Mouse (Mus musculus): ENCODE results near the gene Vps45.
A peak's percentile ranks its signal among the peaks of the same experiment; 100 is the strongest.
"Not testable (repeated sequence)": the region's sequence is repeated elsewhere in the genome, so short reads cannot be mapped to it uniquely, and the experiment has no call there.

Vps45 gene

DNA sequence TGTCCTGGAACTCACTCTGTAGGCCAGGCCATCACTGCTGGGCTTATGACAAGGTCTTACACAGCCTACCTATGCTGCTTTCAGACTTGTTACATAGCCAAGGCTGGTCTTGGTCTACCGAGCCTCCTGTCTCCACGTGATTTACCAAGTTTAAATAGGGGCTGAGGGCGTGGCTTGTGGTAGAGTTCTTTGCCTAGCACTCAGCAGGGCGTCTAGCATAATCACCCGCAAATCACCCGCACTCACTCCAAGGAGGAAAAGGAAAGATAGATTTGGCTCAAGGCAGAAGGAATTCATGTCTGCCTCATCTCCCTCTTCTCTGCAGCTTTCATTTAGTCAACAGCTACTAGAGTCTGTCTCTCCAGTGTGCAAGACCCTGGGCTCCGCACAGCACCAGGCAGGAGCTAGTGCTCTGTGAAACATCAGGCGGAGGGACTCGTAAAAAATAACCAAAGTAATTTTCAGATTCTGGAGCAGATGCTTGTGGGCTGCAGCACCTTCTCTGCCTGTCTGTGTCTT, 61.0 kb downstream of the Vps45 start:
- DNase-seq (ENCODE audit: low read depth, low spot score), result peak; percentile 80

DNA sequence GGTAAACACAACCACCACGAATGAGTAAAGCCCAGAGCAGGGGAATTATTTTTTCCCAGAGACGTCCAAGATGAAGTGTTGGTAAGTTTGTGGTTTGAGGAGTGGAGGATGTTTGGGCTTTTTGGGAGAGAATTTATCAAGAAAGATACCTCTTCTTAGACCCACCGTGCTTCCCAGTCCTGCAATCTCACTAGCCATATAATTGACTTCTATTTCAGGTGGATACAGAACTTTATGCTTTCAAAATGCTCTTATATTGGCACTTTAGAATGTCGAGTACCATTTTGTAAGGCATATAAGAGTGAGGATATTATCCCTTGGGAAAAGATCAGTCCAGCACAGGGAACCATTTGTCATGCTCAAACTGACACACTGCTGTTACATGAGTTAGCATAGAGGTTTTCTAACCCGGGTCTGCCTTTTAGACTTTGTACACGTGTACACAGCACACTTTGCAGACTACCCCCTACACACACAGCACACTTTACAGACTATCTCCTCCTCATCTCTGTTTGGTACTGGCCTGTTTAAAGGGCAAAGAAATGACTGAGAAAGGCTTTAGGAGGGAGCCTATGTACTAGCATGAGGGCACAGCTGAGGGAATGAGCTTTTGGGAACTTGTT, 61.7 kb downstream of the Vps45 start:
- no peak for DNase-seq (ENCODE audit: low read depth, low spot score)

DNA sequence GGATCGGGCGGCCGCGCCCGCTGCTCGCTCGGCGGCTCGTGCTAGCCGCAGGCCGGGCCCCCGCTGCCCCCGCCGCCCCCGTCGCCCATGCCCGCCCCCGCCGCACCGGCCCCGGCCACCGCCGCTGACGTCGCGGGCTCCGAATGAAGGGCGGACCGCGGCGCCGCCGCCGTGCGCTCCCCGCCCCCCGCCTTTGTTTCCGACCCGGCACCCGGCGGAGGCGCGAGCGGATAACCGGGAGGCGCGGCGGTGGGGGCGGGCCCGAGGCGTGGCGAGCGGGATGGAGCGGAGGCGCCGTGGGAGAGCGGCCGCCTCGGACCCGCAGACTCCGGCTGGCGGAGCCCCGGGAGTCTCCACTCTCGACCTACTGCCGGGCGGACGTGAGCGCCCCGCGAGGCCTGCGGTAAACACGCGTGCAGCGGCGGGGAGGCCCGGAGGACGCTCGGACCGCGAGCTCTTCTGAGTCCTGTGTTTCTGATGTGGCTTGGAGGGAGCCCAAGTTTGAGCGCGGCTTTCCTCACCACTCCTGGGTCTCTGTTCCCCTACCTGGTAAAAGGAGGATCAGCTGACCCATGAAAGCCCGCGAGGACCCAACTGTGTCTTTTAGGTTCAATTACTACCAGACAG, 62.4 kb downstream of the Vps45 start, which contains the start of gene Plekho1:
Gene Plekho1, minus strand, starts transcription at position 200 of the 627 bp plus-strand sequence.
- peak; percentile 42 for DNase-seq (ENCODE audit: low read depth, low spot score)

DNA sequence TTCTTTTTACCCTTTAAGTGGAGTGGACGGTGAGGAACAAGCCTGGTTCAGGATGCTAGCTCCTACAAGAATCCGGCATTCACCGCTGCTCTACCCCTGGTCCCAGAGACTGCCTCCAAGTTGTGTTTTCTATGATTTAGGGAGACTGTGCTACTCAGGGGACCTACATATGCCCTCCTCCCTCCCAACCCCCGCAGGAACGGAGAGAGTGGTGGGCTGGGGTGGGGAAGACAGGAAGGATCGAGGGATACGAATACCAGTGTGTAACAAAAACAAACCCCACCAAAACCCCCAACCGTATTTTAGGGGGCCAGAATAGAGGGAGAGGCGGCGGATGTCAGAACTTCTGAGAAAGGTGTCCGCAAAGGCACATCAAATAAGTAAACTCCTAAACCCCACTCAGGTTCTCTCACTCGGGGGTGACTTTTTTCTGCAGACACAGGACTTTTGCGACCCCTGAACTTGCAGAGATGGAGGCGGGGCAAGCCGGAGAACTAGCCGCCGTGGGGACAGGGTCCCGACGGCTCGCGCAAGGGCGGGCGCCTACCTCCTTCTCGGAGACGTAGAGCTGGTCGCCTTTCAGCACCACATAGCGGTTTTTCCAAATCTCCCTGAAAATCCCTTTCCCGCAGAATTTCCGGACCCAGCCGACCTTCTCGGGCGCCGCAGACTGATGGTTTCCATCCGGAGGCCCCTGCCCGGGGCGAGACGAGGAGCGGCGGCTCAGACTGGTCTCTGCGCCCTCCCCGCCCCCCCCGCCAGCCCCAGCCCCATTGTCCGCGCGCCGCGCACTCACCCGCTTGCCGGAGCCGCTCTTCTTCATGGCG, 63.1 kb downstream of the Vps45 start:
- peak; percentile 64 for DNase-seq (ENCODE audit: low read depth, low spot score)

DNA sequence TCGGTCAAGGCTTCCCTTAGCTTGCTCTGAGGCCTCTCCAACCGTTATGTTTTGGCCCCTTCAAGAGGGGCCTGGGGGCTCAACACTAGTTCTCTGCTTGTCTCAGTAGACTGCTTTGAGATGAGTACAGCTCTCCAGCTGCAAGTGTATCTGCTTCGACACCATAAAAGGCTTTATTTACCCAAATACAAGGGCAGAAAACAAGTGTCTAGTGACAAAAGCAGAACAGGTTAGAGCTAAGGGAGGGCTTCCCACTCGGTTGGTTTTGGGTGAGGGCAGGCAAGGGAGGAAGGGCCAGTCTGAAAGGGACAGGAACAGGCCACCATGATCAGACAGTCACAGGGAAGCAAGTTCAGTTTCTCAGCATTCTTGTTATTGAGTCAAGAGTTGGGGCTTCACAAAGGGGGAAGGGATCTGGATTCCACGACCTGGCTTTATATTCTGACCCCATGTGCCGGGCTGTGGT, 63.9 kb downstream of the Vps45 start:
- no peak for DNase-seq (ENCODE audit: low read depth, low spot score)

DNA sequence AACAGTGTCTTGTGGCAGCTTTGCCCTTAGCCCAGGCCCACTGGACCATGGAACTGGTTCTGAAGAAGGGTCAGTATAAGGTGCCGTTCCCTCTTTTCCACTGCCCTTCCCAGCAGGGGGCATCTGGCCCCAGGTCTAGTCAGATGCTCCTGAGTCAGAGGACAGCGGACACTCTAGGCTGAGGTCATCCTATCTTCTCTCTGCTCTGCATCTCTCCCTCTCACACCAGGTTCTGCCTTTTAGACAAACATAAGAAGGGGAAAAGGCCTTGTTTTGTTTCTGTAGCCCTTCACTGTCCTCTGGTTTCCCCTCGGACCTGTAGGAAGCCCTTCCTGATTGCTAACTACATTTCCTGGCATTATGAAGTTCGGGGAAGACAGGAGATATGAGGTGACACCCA, 64.4 kb downstream of the Vps45 start:
- no peak for DNase-seq (ENCODE audit: low read depth, low spot score)

DNA sequence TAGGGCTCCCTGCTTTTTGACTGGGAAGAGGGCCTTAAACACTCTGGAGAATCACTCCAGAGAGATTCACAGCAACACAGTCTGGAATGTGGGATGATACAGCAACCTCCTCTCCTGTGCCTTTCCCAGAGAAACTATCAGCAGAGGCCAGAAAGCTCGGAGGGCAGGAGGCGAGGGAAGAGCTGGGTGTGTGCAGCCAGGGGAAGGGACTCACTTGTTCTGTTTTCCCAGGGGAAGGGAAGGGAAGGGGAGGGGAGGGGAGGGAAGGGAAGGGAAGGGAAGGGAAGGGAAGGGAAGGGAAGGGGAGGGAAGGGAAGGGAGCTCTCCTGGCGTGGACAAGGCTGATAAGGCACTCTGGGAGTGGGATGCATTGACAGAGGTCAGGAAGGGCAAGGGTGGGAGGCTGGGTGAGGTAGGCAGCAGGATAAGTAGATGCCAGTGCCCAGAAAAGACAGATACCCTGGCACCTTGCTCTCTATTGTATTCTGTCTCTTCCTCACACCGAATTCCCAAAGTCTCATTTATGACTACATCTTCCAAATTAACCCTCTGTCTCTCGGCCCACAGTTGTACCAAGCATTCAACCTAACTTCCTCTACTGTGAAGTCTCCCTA, 65.2 kb downstream of the Vps45 start:
- DNase-seq (ENCODE audit: low read depth, low spot score), result no peak

DNA sequence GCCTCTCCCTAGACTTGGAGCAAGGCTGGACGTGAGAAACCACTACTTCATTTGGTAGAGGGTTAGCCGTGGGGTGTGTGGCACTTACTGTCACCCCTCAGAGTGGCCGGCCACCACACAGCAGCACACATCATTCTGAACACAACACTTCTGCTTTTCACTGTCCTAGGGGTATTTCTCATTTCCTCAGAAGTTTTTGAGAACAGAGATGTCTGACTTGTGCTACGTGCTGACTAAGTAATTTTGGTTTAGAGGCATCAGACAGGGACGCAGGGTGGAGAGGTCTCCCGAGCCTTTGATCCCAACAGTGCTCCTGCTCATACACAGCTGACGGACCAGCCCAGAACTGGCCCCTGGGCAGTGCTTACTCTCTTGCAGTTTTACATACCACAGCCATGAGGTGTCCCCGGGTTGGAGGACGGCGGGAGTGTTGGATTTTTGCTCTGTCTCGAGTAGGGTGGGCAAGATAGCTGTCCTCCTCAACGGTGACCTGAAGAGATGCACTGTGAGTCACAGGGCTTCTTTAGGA, 67.8 kb downstream of the Vps45 start:
- DNase-seq (ENCODE audit: low read depth, low spot score), result no peak

DNA sequence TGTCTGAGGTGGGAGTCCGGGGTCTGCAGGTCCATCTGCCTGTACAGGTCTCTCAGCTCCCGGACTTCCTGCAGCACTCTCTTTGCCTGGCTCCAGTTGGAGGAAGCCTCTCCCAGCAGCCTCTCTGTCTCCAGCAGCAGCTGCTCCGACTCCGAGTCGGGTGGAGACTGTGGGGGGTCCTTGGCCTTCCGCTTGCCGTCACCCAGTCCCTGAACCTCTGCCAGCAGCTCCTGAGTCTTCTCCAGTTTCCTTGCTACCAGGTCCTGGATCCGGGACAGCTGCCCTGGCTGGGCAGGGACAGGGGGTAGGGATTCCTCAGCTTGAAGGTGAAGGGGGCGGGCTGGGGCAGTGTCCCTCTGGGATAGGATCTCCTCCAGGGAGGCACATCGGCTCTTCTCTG, 69.3 kb downstream of the Vps45 start:
- no peak for DNase-seq (ENCODE audit: low read depth, low spot score)

DNA sequence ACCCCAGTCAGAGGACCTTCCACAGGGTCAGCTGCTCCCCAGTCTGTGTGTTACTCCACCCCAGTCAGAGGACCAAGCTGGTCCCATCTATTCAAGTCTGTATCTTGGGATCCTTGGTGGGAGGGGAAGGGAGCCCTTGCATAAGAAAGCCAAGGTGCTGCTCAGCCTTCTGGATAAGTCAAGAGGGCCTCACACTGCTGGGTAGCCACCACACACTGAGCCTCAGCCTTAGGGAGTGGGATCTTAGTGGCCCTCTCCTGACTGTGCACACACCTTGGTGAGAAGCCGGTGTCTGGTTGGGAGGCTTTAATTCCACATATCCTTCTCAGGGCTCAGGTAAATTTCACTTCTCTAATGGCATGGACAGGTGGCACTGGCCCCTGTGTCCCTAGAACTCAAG, 70.1 kb downstream of the Vps45 start:
- peak; percentile 44 for DNase-seq (ENCODE audit: low read depth, low spot score)

DNA sequence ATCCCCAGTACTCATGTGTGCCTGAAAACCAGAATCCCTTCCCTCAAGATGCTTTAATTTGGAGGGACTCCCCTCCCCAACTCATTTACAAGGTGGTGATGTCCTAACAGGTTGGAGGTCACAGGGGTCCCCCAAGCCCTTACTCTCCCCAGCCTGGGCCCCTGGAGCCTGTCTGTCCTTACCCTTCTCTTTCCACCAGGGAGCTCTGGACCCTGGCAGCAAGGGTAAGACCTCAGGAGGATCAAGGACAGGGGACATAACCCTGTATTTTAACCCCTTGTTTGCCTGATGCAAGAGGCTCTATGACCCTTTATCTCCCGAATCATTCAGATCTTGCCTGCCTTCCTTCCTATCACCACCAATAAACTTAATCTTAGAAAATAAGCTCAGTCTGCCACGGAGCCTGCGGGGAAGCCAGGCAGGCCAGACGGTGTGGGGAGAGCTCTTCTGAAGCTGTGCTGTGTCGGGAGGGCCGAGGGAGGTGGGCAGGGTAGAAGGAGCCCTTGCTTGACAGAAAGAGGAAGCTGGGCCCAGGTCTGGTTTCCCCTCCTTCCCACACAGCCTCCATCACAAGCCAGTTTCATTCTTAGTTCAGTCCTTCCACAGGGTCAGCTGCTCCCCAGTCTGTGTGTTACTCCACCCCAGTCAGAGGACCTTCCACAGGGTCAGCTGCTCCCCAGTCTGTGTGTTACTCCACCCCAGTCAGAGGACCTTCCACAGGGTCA, 70.7 kb downstream of the Vps45 start:
- DNase-seq (ENCODE audit: low read depth, low spot score), result no peak

DNA sequence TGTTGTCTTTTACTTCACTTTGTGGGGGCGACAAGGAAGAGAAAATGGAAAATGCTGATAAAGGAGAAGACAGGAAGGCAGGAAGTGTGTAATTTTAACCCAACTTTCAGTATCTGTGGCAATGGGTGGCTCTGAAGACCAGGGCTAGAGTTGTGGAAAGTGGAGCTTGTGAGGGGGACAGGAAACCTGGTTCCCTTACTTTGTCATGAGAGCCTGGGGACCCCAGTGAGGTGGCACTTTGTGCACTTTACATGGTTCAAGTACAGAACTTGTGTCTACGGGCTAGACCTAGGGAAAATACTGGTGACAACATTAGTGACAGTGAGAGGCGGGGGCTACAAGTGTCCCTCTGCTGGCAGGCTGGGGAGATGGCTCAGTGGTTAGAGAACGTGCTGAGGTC, 71.3 kb downstream of the Vps45 start:
- DNase-seq (ENCODE audit: low read depth, low spot score), result no peak

DNA sequence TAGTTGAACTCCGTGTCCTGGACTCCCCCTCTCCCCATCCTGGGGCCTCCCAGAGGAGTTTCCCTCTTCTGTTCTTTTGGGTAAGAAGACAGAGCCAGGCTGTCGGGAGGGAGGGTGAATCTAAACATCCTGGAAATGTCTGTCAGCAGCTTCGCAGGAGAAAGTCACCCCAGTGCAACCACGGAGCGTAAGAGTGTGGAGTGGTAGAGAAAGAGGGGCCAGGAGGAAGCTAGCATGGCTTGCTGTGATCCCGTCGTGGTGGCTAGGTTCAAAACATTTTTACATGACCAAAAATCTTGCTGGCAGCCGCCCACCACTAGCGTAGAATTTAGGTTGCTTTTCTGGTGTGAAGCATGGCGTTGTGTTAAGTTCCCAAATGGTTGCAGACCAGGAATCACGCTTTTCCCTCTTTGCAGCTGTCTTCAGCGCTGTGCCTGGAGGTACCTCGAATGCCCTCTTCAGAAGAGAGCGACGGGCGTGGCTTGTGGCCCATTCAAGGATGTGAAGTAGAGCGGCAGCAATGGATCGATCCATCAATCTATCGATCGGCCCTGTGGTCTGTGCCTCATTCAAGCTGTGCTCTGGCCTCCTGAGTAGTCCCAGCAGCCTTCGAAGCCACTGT, 72.2 kb downstream of the Vps45 start:
- peak; percentile 85 for DNase-seq (ENCODE audit: low read depth, low spot score)

DNA sequence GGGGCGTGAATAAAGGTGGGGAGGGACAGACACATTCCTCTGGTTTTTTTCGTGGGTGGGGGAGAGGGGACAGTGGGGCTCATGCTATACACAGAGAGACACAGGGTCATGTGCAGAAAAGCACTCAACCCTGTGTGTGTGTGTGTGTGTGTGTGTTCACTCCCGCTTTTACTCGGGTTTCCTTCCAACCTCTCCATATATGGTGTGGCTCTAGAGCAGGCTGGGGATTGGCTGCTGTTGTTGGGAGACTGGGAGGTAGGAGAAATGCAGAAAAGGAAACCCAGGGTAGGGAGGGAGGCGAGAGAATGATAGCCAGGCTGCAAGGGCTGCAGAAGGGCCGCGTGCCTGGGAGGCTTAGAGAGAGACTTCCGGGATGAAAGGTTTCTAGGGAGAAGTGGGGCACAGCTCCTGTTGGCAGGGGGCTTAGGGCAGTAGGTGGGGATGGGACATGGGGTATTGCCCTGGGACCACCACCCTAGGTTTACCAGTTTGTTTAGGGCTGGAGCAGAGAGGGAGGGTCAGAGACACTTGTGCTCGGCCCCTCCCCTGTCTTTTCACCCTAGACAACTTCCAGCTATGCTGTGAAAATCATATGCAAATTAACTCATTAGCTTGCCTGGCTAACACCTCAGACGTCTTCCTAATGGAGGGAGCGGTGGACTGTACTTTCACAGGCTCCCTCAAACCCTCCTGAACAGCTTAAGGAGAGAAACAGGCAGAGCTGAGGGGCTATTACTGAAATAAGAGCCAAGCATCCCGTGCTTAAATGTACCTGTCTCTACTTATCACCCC, 72.9 kb downstream of the Vps45 start:
- peak; percentile 54 for DNase-seq (ENCODE audit: low read depth, low spot score)

DNA sequence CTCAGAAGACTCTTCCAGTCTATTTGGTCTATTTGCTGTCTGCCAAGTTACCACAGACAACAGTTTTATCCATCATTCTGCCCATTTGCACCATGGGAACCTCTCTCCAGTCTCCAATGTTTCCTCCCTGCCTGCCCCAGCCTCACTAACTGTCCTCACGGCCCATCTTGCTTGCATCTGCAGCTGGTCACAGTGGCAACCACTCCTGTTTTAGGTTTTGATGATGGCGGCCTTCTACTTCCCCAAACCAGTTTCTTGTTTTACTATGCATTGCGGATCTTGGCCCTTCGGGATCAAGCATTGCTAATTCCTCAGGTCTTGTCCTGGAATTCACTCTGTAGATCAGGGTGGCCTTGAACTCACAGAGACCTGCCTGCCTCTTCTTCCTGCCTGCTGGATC, 76.1 kb downstream of the Vps45 start:
- no peak for DNase-seq (ENCODE audit: low read depth, low spot score)

DNA sequence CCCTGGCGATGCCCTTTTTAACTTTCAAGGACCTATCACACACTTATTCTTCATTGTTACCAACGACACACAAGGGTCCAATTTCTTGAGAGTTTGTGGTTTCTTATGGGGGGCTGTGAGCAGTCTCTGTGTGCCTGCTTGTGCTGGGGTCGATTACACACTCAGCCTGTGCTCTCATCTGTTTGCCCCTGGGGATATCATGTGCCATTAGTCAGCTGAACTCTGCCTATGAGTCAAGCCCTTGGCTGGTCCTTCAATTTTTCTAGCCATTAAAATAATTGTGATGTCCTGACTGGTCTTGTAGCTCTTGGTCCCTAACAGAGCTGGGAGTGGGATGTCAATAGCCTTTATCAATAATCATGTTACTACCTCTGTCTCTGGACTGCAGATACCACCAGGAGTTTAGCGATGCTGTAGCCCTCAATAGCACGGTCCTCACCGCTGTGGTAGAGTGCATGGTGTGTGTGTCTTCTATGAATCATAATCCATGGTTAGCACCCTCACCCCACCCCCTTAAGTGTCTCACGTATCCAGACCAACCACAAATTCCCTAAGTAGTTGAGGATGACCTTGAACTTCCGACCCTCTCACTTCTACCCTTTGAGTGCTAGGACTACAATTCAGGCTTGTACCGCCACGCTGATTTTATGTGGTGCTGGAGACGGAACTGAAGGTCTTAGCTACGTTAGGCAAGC, 77.8 kb downstream of the Vps45 start:
- no peak for DNase-seq (ENCODE audit: low read depth, low spot score)

DNA sequence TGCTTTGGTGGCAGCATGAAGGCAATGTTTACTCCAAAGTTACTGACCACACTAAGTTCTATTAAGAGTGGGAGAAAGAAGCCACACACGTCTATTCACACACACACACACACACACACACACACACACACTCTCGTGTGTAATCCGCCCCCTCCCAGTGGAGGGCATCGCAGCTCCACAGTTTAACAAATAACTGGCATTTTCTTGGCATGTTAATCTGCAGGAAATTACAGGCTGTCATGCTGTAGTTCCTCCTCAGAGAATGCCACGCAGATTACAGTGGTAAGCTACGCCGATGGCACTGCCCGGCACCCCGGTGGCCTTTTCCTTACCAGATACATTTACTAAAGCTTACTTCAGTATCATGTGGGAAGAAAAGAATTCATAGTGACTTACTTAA, 80.0 kb downstream of the Vps45 start:
- no peak for DNase-seq (ENCODE audit: low read depth, low spot score)

DNA sequence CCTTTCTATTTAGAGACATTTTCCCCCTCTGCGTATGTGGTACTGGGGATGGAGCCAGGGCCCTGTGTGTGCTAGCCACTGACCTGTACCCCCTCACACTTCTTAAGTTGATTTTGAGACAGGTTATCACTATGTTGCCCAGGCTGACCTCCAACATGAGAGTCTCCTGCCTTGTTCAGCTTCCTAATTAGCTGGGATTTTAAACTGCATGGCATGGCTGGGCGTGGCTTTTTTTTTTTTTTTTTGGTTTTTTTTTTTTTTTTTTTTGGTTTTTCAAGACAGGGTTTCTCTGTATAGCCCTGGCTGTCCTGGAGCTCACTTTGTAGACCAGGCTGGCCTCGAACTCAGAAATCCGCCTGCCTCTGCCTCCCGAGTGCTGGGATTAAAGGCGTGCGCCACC, 80.7 kb downstream of the Vps45 start:
- DNase-seq (ENCODE audit: low read depth, low spot score), result not testable (repeated sequence)

DNA sequence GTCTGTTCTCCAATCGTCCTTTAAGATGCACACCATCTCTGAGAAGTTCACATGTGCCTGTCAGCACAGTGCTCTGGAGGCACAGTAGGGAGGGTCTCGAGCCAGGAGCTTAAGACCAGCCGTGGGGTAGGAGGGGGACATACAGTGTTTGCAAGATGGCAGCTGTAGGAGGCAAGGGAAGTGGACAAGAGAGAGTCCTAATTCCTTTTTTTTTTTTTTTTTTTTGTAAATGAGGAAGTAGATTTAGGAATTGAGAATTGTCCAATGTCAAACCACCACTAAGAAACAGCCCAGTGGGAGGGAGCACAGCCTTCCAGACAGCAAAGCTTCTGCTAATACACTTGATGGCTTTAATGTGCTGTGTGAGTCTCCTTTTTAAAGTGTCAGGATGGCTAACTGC, 81.2 kb downstream of the Vps45 start:
- no peak for DNase-seq (ENCODE audit: low read depth, low spot score)
